Mouse (Mus musculus) retina, postnatal 7 days (tissue): ENCODE results near the gene Nup188.
A peak's percentile ranks its signal among the peaks of the same experiment; 100 is the strongest.

Source experiments
- DNase-seq: peaks from one replicate; pipeline ENCODE4 v3.0.0-alpha.2; 2012; ENCODE audit warnings: low read depth, low spot score

The Nup188 gene

DNA sequence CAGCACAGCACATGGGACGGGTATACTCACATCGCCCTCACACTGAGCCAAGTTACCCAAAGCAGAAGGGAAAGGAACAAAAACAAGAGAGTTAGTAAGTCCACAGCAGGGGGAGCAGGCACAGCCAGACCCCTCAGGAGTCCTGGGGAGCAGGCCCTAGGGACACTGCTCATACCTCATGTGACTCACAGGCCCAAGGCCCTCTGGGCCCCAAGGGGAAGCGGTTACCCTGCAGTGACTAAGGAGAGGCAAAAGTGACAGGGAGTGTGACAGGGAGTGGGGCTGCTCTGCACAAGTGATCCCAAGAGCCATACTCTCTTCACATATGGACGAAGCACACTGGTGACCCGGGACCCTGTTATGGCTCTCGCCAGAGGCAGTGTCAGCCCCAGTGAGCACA is 63.0 kb downstream of the Nup188 start:
- no peak for DNase-seq

- DNase-seq: no peak
Observed at GRCm38 (mm10) chr2:30351149-30351548, 65.0 kb downstream of the Nup188 start.

DNA sequence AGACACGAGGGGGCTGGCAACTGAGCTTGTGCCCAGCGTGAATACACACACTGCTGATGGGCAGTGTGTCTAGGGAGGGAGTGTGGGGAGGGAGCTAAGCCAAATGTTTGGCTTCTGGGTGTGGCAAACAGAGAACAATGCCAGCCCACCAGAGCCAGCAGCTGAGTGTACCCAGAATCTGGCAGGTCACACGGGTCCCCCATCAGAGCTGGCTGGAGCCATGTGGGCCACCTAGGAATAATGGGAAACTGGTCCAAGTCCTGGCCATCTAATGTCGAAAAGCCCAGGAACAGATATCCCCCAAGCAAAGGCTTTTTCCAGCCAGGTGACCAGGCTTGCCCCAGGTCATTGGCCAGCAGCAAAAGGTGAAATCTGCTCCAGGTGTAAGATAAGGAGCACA is 69.7 kb downstream of the Nup188 start:
- DNase-seq: no peak

DNA sequence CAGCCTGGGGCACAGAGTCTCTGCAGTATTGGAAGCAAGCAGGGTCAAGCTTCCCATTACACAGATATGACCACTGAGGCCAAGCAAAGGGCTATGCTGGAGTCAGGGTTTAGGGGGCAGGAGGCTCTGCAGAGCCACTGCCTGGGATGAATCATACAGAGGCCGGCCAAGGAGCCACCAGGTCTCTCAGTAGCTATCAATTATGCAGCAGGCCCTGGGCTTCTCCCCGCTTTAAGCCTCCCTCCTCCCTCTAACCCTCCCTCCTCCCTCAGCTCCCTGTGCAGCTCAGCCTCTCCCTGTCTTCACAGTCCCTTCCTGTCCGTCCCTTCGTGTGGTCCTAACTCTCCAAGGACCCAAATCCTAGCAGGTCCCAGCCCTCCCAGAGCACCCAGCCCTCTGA is 70.1 kb downstream of the Nup188 start:
- no peak for DNase-seq

GRCm38 (mm10) chr2:30356906-30357305 is 70.7 kb downstream of the Nup188 start:
- DNase-seq: no peak

DNA sequence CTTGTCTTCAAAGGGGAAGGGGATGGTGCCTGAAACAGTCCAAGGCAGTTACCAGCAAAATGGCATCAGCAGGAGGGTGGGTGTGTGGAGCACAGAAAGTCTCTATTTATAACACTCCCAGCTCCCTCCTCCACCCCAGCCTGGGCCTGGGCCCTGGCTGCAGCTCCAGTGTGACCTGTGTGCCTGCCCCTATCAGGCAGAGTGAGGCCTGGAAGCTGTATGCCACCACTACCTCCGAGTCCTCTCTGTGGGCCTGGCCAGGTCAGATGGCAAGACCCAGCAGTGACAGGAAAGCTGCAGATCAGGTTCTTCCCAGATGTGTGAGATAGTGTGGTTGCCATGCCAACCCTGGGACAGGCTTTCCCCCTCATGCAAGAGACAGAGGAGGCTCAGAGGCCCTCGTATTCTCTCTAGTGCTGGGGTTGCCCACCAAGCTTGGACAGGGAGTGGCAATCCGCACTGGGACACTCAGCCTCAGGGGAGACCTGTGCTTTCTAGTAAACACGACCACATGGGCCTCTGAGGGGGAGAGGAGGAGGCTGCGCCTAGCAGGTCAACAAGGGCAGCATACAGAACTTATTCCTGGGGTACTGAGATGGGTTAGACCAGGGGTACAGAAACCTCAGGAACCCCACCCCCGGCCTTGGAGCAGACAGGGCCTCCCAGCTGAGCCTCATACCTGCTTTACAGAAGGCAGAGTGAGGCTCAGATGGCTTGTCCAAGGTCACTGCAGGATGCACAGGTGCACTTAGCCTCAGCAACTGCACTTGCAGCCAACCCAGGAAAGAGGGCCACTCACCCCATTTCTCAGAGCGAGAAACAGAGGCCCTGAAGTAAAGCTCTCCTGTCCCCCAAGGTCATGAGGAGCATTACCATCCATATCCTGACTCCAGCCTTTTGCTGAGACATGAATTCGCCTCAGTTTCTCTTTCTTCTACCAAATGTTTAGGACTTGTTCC is 71.6 kb downstream of the Nup188 start:
- no peak for DNase-seq

DNA sequence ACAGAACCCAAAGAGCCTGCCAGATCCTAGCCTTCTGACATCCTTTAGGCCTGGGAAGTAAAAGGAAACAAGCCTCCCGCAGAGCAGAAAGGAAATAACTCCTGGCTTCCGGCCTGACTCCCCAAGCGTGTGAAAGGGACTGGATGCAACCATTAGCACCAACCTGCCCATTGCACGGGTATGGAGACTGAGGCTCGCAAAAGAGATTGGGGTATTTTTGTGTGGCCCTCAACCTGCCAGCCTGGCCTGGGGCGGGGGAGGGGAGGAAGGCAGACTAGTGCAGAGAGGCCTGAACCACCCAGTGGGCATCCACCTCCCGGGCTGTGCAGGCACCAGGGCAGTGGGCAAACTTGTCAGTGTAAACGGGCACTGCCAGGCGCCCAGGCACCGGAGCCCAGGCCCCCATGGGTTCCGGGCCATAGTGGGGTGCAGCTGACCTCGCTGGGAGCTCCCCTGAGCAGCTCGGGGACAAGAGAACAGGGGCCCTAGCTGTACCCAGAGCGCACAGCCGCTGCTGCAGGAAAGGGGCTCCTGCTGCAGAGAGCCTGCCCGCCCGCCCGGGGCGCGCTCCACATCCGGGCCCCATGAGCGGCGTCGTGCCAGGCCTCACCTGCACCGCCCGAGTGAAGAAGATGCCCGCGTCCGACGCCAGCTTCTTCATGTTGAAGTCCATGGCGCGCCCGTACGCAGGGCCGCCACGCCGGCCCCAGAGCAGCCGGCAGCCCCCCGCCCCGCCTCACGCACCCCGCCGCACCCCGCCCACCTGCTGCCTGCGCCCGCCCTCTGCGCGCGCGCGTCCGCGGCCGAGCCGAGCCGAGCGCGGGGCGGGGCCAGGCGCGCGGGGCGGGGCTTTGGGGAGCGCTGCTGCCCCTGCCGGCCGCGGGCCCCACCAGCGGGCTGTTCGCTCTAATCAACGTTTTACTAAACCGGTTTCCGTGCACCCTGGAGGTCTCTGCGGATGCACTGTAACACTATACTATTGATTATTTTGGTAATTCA is 72.6 kb downstream of the Nup188 start, which contains the start of gene Sh3glb2:
TSS of gene Sh3glb2 (minus strand) at position 805 of the 999 bp plus-strand sequence.
- DNase-seq: peak; percentile 82

GRCm38 (mm10) chr2:30360626-30361025 is 74.4 kb downstream of the Nup188 start:
- DNase-seq: no peak

DNA sequence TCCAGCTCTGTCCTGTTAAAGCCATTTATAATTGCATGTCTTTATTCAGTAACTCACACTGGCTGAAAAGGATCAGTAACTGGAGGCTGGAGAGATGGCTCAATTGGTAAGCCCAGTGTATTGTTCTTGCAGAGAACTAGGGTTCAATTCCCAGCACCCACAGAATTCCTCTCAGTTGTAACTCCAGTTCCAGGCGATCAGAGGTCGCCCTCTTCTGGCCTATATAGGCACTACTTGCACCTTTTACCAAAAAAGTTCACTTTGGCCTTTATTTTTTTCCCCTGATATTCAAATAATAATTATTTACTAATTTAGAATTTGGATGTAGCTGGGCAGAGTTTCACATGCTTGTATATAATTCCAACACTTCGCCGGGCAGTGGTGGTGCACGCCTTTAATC is 76.7 kb downstream of the Nup188 start:
- DNase-seq: no peak

GRCm38 (mm10) chr2:30363773-30364650 is 77.8 kb downstream of the Nup188 start, which contains the start of gene Miga2:
TSS of gene Miga2 (plus strand) at chr2:30364233.
- DNase-seq: peak; percentile 99

DNA sequence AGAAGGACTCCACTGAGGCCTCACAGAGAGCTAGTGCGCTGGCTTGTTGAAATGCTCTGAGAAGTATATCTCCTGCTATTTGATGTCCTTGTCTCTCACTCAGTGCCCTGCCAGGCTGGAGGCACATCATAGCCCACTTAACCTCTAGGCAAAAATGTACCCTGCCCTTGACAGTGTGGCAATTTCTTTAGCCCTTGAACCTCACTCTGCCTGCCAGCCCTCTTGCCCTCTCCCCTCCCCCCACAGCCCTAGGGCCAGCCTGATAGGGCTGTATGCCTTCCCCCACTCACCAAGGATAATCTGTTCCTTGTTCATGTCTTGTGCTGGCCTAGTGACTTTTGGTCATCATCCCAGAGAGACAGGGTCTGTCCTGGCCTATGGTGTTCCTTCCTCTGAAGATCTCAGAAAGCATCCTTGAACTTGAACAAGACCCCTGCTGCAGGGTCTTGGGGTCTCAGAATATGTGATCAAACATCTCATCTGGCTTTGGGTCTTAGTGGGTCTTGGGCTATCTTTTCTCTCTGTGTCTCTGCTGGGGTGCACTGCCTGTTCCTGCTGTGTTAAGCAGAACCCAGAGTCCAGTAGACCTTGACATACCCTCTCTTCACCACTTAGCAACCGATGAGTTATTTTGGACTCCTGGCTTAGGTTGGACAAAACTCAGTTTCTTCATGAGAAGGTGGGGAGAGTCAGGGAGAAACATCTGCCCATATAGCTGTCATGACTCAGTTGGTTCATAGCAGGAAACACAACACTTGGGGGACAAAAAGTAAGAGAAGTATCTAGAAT is 79.3 kb downstream of the Nup188 start:
- DNase-seq: no peak

DNA sequence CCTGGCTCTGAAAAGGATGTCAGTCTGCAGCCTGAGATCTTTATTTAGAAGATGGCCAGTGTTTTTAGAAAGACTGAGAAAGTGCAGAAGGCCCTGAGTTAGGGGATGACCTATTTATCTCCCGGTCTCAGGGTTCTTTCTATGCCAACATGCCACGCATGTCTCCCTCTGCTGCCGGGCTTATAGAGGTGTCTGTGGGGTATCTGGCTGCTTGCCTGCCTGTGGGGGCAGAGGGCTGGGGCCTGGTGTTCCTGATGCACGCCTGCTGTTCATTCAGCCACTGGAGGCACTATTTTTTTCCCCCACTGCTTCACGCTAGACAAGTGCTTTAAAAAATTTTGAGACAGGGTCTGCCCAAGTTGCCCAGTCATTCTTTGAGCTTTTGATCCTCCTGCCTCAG is 80.0 kb downstream of the Nup188 start:
- DNase-seq: no peak

- no peak for DNase-seq
Observed at GRCm38 (mm10) chr2:30371544-30371943, 85.3 kb downstream of the Nup188 start.

- no peak for DNase-seq
Observed at GRCm38 (mm10) chr2:30372726-30373125, 86.5 kb downstream of the Nup188 start.

DNA sequence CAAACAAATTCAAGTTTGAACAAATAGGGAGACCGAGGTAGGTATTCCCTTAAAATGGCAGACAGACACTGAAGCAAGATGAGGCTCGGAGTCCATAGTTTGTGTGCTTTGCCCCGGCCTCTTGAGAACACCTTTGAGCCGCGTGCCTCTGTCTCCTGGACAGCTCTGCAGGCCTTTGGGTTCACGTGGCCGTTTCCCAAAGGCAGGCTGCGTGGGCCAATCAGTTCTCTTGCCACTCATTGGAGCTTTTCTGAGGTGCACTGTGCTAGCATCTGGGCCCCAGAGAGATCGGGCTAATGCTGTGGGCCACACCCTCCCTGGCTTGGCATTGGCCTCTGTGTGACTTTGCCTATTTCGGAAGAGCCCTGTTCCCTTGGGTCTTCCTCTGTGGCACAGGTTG is 89.7 kb downstream of the Nup188 start:
- DNase-seq: no peak

GRCm38 (mm10) chr2:30377721-30378120 is 91.5 kb downstream of the Nup188 start:
- DNase-seq: no peak

GRCm38 (mm10) chr2:30379307-30379706 is 93.1 kb downstream of the Nup188 start:
- no peak for DNase-seq

- no peak for DNase-seq
Observed at GRCm38 (mm10) chr2:30380564-30381376, 94.6 kb downstream of the Nup188 start.

DNA sequence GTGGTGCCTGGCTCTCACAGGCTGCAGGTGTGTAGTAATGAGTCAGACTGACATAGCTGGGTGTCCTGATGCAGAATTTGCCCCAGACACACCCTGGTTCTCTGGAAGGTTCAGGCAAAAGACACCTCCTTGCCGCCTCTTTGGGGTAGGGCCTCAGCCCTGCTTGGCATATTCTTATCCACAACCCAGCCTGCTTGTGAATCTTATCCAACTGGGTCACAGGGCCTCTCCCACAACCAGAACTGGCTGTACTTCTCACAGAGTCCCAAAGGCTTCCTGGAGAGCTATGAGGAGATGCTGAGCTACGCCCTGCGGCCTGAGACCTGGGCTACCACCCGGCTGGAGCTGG is 95.2 kb downstream of the Nup188 start:
- DNase-seq: no peak
